Mouse (Mus musculus) lung, postnatal 0 days (tissue): ENCODE results near the gene Muc5ac. TPM values are rescaled to one million over a fixed set of nuclear protein-coding genes. Genes with fewer than 3 reads are reported as not detected.
"Not testable (repeated sequence)": the region's sequence is repeated elsewhere in the genome, so short reads cannot be mapped to it uniquely, and the experiment has no call there.

Source experiments
- ATAC-seq: fragments of 200-750 bp; cut with Nextera tagmentation; 2 replicates; pipeline ENCODE4 v1.8.0; 2017; ENCODE audit warnings: moderate library complexity
- DNase-seq: peaks from one replicate; pipeline ENCODE4 v3.0.0-alpha.2; 2016; ENCODE audit warnings: low spot score
- H3K27ac ChIP-seq: fragments of 300-500 bp; sonication (generic); 2 replicates; pipeline ENCODE4 v1.5.1; 2014; ENCODE audit warnings: antibody characterized with exemption, mild to moderate bottlenecking, low read length, mixed read lengths
- H3K27me3 ChIP-seq: fragments of 300-500 bp; sonication (generic); replicated peaks from 2 replicates; pipeline ENCODE4 v1.6.1; 2014; ENCODE audit warnings: low read length, mixed read lengths; ENCODE audit not compliant: insufficient read depth
- H3K36me3 ChIP-seq: fragments of 300-500 bp; sonication (generic); 2 replicates; pipeline ENCODE4 v1.6.1; 2014; ENCODE audit warnings: low read length, mixed read lengths; ENCODE audit not compliant: insufficient read depth
- H3K4me1 ChIP-seq: fragments of 300-500 bp; sonication (generic); 2 replicates; pipeline ENCODE4 v1.6.1; 2014; ENCODE audit warnings: antibody characterized with exemption, low read depth, low read length, mixed read lengths; ENCODE audit not compliant: insufficient read depth
- H3K4me2 ChIP-seq: fragments of 300-500 bp; sonication (generic); replicated peaks from 2 replicates; pipeline ENCODE4 v1.6.1; 2014; ENCODE audit warnings: low read depth, mild to moderate bottlenecking, low read length, moderate library complexity, mixed read lengths
- H3K4me3 ChIP-seq: fragments of 300-500 bp; sonication (generic); 2 replicates; pipeline ENCODE4 v1.5.1; 2014; ENCODE audit warnings: low read depth, low read length
- H3K9ac ChIP-seq: fragments of 300-500 bp; sonication (generic); replicated peaks from 2 replicates; pipeline ENCODE4 v1.6.1; 2014; ENCODE audit warnings: low read depth, mild to moderate bottlenecking
- H3K9me3 ChIP-seq: fragments of 300-500 bp; sonication (generic); 2 replicates; pipeline ENCODE4 v1.6.1; 2016; ENCODE audit warnings: low read length, mixed read lengths
- CTCF ChIP-seq: IDR thresholded peaks from 2 replicates; pipeline ENCODE4 v1.5.1; 2016; ENCODE audit warnings: antibody characterized with exemption, mild to moderate bottlenecking
- EP300 ChIP-seq: IDR thresholded peaks from 2 replicates; pipeline ENCODE4 v1.6.1; 2016; ENCODE audit warnings: antibody characterized with exemption, mild to moderate bottlenecking, control low read depth
- WGBS: fragments of 180-500 bp; shearing (Covaris S2); extraction: QIAGEN DNeasy Blood & Tissue Kit; methylation state at CpG from one replicate; pipeline ENCODE4 v1.1.7; 2014; 5-methylcytosine and 5-hydroxymethylcytosine counted together
- polyA plus RNA-seq: library from polyadenylated mRNA; unstranded; fragments of >200 nt; fragmentation: Nextera tagmentation; extraction: Ambion mirVana; gene quantifications from 2 replicates; pipeline ENCODE4 v1.2.1, GENCODE M21; 2015

Muc5ac gene
- polyA plus RNA-seq, 1 experiment from 2014 or later, result 0.30 TPM

DNA sequence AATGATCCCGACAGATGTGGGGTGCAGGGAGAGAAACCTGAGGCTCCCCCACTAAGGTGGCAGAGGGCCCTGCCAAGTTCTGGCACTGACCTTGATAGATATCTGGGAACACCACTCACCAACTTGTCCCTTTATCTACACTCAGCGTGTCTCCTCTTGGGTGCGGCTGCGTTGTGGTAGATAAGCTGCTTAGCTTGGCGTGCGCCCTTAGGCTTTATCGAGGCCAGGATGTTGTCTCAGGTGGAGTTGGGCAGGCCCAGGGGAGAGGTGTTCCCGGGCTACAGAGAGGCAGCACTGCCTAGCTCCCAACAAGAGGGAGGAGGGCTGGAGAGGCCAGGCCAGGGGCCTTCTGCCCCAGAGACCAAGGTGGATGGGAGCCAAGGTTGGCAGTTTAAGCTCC lies 17.8 kb upstream of the Muc5ac start:
- no peak overlapping the region for H3K27ac ChIP-seq
- H3K9ac ChIP-seq, result no peak overlapping the region
- DNase-seq (peak; percentile 13), ATAC-seq (no peak)
- H3K4me3 ChIP-seq, result no peak overlapping the region
- H3K27me3 ChIP-seq, result no peaks in the 10 kb centered on the region
- H3K4me1 ChIP-seq, result peaks cover 4% of the 10 kb centered on the region; the same call in 1 of the 2 replicates
- no peak overlapping the region for H3K4me2 ChIP-seq
- TF ChIP-seq CTCF, result no peak
- no peak for TF ChIP-seq EP300
- H3K36me3 ChIP-seq, result no peaks in the 10 kb centered on the region
- H3K9me3 ChIP-seq, result no peaks in the 10 kb centered on the region
- WGBS, result 54% methylated on average over 8 of the region's 8 CpGs

DNA sequence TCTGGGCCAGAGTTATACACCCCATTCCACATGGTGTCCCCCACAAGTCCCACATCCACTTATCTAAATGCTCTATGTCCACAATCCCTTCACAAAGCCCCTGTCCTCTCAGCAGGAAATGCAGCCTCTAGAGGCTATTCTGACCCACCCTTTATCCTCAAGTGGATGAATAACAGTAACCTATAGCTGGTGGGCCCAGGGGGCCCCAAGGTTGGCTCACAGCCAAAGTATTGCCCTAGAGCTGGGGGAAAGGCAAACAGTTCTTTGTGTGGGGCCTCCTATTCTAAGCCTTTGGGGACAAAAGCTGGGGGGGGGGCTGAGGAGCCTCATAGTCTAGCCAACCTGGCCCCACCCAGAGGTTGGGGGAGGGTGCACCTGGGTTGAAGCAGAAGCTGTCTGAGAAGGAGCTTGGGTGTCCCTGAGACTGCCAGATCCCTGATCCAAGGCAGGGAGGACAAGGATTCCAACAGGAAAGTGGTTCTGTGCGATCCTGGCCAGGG lies 16.7 kb upstream of the Muc5ac start:
- ATAC-seq, result no peak
- Histone ChIP-seq H3K9me3 (no peaks in the 10 kb centered on the region), H3K4me1 (peaks cover 4% of the 10 kb centered on the region; the same call in 1 of the 2 replicates), H3K9ac (no peak overlapping the region), H3K4me3 (no peak overlapping the region), H3K36me3 (no peaks in the 10 kb centered on the region), H3K27me3 (no peaks in the 10 kb centered on the region), H3K27ac (no peak overlapping the region), H3K4me2 (no peak overlapping the region)
- TF ChIP-seq CTCF (no peak), EP300 (no peak)
- WGBS, result 64% methylated on average over 1 of the region's 1 CpGs
- DNase-seq, result no peak

DNA sequence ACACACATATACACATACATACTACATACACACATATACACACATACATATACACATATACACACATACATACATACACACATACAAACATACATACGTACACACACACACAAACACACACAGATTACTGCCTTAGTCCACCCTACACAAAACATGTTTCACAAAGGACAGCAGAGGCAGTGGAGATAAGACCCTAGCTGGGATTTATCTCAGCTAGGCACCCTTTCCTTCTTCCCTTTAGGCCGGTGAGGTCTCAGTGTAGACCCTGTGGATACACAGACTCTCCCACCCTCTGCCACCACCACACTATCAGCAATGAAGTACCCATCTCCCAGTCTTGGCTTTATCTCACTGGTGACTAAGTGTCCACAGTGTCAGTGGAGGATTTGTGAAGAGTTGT lies 13.9 kb upstream of the Muc5ac start:
- Histone ChIP-seq H3K36me3 (no peaks in the 10 kb centered on the region), H3K27me3 (no peaks in the 10 kb centered on the region), H3K4me1 (peaks cover 4% of the 10 kb centered on the region; the same call in 1 of the 2 replicates), H3K4me2 (no peak overlapping the region), H3K9ac (no peak overlapping the region), H3K27ac (no peak overlapping the region), H3K9me3 (no peaks in the 10 kb centered on the region), H3K4me3 (no peak overlapping the region)
- ATAC-seq (no peak), DNase-seq (no peak)
- no peak for TF ChIP-seq CTCF
- TF ChIP-seq EP300, result no peak
- 82% methylated on average over 2 of the region's 2 CpGs for whole genome bisulfite sequencing

DNA sequence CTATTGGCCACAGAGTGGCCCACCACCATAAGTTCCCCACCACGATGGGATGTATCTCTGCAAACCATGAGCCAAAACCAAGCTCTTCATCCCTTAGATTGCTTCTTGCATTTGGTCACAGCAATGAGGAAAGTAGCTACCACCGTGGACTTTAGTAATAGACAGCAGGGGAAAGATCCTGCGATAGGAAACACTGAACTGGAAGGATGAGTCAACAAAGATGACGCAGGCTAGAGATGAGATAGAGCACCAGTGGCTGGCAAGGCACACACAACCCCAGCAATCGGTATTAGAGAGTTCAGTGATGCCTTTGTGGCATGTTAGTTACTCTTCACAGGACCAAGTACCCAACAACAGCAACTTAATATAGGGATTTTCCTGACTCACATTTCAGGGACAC lies 12.6 kb upstream of the Muc5ac start:
- Histone ChIP-seq H3K4me3 (no peak overlapping the region), H3K4me2 (no peak overlapping the region), H3K9me3 (no peaks in the 10 kb centered on the region), H3K27me3 (no peaks in the 10 kb centered on the region), H3K36me3 (no peaks in the 10 kb centered on the region), H3K9ac (no peak overlapping the region), H3K4me1 (peaks cover 4% of the 10 kb centered on the region; the same call in 1 of the 2 replicates), H3K27ac (no peak overlapping the region)
- no peak for TF ChIP-seq CTCF
- TF ChIP-seq EP300, result no peak
- no peak for ATAC-seq
- no peak for DNase-seq
- 86% methylated on average over 5 of the region's 5 CpGs for WGBS

DNA sequence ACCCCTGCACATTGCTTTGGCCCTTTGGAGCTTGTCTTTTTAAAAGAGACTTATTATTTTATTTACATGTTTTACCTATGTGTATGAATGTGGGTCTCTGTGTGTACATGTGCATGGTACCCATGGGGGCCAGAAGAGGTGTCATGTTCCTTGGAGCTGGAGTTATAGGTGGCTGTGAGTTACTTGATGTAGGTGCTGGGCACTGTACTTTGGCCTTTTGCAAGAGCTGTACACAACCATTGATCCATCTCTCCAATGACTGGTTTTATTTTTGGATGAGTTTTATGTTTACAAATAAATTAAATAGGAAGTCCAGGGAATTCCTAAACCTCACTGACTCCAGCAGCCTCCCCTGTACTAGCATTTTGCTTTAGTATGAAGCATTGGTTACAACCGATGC lies 5.5 kb downstream of the Muc5ac start:
- ATAC-seq (no peak), DNase-seq (no peak)
- Histone ChIP-seq H3K4me3 (no peak overlapping the region), H3K4me1 (no peaks in the 10 kb centered on the region), H3K27ac (no peak overlapping the region), H3K9me3 (no peaks in the 10 kb centered on the region), H3K4me2 (no peak overlapping the region), H3K36me3 (no peaks in the 10 kb centered on the region), H3K9ac (no peak overlapping the region), H3K27me3 (no peaks in the 10 kb centered on the region)
- TF ChIP-seq CTCF, result no peak
- TF ChIP-seq EP300, result no peak
- 97% methylated on average over 1 of the region's 1 CpGs for WGBS

DNA sequence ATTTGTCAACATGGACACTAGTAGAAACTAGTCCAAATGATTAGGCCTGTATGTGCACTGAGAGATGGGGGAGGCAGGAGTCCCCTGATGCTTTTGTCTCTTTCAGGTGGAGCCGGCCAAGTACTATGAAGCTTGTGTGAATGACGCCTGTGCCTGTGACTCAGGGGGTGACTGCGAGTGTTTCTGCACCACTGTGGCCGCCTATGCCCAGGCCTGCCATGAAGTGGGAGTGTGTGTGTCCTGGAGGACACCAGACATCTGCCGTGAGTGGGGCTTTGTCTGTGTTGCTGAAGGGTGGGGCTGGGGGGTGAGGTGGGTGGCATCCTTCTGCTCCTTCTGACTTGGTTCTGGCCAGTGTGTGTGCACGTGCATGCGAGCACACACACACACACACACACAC lies 14.4 kb downstream of the Muc5ac start:
- no peak overlapping the region for H3K4me3 ChIP-seq
- no peaks in the 10 kb centered on the region for H3K4me1 ChIP-seq
- H3K36me3 ChIP-seq, result no peaks in the 10 kb centered on the region
- ATAC-seq, result no peak
- DNase-seq, result no peak
- 85% methylated on average over 7 of the region's 7 CpGs for whole genome bisulfite sequencing
- no peaks in the 10 kb centered on the region for H3K27me3 ChIP-seq
- no peak overlapping the region for H3K27ac ChIP-seq
- TF ChIP-seq EP300 (no peak), CTCF (no peak)
- H3K9me3 ChIP-seq, result no peaks in the 10 kb centered on the region
- no peak overlapping the region for H3K4me2 ChIP-seq
- no peak overlapping the region for H3K9ac ChIP-seq

DNA sequence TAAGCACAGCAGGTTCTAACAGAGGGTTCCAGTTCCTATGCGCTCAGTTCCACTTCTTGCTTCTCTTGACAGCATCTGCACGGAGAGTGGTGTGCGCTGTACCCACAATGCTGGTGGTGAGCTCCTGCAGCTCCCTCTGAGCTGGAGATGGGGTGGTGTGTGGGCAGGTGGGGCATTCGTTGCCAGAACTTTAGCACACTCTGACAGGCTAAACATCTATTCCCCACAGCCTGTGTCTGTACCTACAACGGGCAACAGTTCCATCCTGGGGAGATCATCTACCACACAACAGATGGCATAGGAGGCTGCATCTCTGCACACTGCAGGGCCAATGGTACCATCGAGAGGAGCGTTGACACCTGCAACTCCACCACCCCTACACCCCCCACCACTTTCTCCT lies 16.6 kb downstream of the Muc5ac start:
- DNase-seq, result no peak
- ATAC-seq, result no peak
- TF ChIP-seq EP300, result no peak
- TF ChIP-seq CTCF, result no peak
- H3K9ac ChIP-seq, result no peak overlapping the region
- H3K9me3 ChIP-seq, result no peaks in the 10 kb centered on the region
- H3K4me3 ChIP-seq, result no peak overlapping the region
- no peaks in the 10 kb centered on the region for H3K27me3 ChIP-seq
- no peak overlapping the region for H3K4me2 ChIP-seq
- H3K36me3 ChIP-seq, result no peaks in the 10 kb centered on the region
- H3K4me1 ChIP-seq, result no peaks in the 10 kb centered on the region
- no peak overlapping the region for H3K27ac ChIP-seq
- WGBS, result 89% methylated on average over 7 of the region's 7 CpGs

DNA sequence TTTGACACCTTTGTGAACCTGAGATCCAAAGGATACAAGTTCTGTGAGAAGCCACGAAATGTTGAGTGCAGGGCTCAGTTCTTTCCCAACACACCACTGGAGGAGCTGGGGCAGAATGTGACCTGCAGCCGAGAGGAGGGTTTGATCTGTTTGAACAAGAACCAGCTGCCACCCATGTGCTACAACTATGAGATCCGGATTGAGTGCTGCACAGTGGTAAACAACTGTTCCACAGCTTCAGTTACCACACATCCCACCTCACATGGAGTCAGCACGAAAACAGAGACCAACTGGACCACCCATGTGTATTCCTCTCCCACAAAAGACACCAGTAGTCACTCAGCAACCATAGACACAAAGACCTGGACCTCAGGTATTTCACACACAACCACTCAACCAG lies 19.1 kb downstream of the Muc5ac start:
- not testable (repeated sequence) for DNase-seq, H3K27me3 ChIP-seq, H3K9me3 ChIP-seq, H3K4me2 ChIP-seq, H3K4me3 ChIP-seq, H3K4me1 ChIP-seq, H3K36me3 ChIP-seq, H3K27ac ChIP-seq, H3K9ac ChIP-seq
- ATAC-seq, result peak; percentile 75
- no CpG with 5 or more reads among the region's 4 CpGs for WGBS

DNA sequence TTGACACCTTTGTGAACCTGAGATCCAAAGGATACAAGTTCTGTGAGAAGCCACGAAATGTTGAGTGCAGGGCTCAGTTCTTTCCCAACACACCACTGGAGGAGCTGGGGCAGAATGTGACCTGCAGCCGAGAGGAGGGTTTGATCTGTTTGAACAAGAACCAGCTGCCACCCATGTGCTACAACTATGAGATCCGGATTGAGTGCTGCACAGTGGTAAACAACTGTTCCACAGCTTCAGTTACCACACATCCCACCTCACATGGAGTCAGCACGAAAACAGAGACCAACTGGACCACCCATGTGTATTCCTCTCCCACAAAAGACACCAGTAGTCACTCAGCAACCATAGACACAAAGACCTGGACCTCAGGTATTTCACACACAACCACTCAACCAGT lies 21.2 kb downstream of the Muc5ac start:
- not testable (repeated sequence) for DNase-seq, H3K27me3 ChIP-seq, H3K9ac ChIP-seq, H3K27ac ChIP-seq, H3K4me3 ChIP-seq, H3K9me3 ChIP-seq, H3K36me3 ChIP-seq, H3K4me2 ChIP-seq, H3K4me1 ChIP-seq
- peak; percentile 81 for ATAC-seq
- WGBS, result no CpG with 5 or more reads among the region's 4 CpGs
